Mouse (Mus musculus) spleen, adult 2 months (tissue): ENCODE measurements at regions not wholly inside any gene's neighbourhood (a gene's known extent, or its start where the extent isn't known, plus 50 kb on each side); places are given as distances from the start of the nearest gene placed in this dataset.

Source experiments
- DNase-seq, 2 experiments: peaks; one replicate each; pipeline versions ENCODE4 v3.0.0 to v3.0.0-alpha.2; 2012 to 2021; ENCODE audit warnings: low spot score in 2 of 2, low read depth in 1 of 2
- H3K27ac ChIP-seq: fragments of 200-500 bp; 2 replicates; pipeline ENCODE4 v1.5.1; 2012; ENCODE audit warnings: low read length, inconsistent platforms; ENCODE audit not compliant: insufficient read depth
- H3K27me3 ChIP-seq: fragments of 200-500 bp; 2 replicates; pipeline ENCODE4 v1.6.1; 2012; ENCODE audit warnings: mild to moderate bottlenecking, moderate library complexity, low read length, inconsistent platforms; ENCODE audit not compliant: control insufficient read depth, insufficient read depth
- H3K36me3 ChIP-seq: fragments of 200-500 bp; 2 replicates; pipeline ENCODE4 v1.6.1; 2012; ENCODE audit warnings: mild to moderate bottlenecking, low read length, inconsistent platforms; ENCODE audit not compliant: control insufficient read depth, insufficient read depth
- H3K4me1 ChIP-seq: fragments of 200-500 bp; 2 replicates; pipeline ENCODE4 v1.6.1; 2011; ENCODE audit warnings: inconsistent platforms; ENCODE audit not compliant: control insufficient read depth, insufficient read depth, insufficient read length
- H3K4me3 ChIP-seq: fragments of 200-500 bp; 2 replicates; pipeline ENCODE4 v1.5.1; 2011; ENCODE audit warnings: mild to moderate bottlenecking, inconsistent platforms; ENCODE audit not compliant: insufficient read depth, insufficient read length; ENCODE audit errors: extremely low read depth
- CTCF ChIP-seq: fragments of 200-500 bp; IDR thresholded peaks from 2 replicates; pipeline ENCODE4 v1.5.1; 2011; ENCODE audit warnings: mild to moderate bottlenecking, inconsistent platforms; ENCODE audit not compliant: insufficient read depth, insufficient read length, insufficient replicate concordance; ENCODE audit errors: extremely low read depth
- POLR2A ChIP-seq: fragments of 200-500 bp; IDR thresholded peaks from 2 replicates; pipeline ENCODE4 v1.6.1; 2011; ENCODE audit warnings: low read depth, low read length, inconsistent platforms
- WGBS: fragments of 180-500 bp; shearing (Covaris S2); methylation state at CpG from one replicate; pipeline ENCODE4 v1.1.7; 2018; 5-methylcytosine and 5-hydroxymethylcytosine counted together

DNA sequence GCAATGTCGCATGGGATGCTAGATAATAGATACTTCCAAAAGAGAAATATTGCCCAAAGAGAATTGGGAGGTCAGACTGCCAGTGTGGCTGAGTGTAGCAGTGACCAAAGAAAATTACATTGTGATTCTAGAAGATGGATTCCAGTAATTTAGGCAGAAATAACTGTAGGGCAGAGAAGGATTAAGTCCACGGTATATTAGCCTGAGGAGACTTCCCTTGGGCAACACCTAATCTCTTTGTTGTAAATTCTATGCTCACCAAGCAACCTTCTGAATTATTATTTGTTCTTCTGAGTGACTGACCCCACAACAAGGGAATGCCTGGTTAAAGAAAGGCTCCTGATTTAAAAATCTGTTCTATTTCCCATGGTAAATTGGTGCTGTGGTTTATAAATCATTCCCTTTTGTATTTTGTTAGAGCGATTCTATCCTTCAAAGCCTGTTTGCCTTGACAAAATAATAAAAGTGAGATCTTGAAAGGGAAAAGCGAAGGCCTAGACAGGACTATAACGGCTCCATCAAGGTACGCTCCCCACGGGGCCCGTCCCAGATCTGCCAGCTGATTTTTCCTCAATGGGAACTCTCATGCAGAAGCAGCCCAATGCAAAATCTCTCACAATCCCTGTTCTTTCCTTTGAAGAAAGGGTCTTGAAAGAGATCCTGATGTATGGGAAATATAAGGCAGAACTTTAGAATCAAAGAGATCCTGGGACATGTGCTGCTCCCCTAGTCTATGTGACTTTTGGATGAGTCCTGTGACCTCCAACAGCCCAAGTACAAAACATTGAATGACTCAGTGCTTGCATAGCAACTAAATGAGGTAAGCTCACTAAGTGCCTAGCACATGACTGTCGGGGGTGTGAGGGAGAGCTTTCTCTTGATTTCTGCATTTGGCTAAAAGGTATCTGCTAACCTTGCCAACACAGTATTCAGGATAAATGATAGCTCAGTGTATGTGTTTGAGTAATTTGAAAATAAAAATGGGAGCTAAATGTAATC lies 90.6 kb upstream of the Map3k7 start:
- Histone ChIP-seq H3K27me3 (no peaks in the 10 kb centered on the region), H3K36me3 (no peaks in the 10 kb centered on the region), H3K4me3 (no peak overlapping the region; the same call in 1 of the 2 replicates), H3K27ac (no peak overlapping the region), H3K4me1 (no peaks in the 10 kb centered on the region)
- no peak for TF ChIP-seq CTCF
- TF ChIP-seq POLR2A = no peak
- 89% methylated on average over 9 of the region's 9 CpGs for WGBS
- DNase-seq = no peak

DNA sequence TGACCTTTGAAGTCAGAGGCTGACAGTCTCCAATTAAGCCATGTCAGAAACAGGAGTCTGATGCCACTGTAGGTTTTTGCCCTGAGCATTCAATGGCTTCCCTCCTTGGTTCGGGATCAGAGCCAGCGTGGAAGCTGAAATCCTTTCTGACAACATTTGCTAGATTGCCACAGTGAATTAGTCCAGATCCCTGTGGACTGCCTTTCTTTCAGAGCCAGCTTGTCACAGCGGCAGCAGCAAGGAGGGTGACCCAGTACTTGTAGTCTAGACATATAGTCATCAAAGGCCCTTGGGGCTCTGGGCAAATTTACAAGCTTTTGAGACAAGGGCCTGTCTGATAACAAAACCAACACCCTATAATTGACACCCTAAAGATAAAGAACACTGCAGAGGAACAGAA lies 86.5 kb upstream of the Map3k7 start:
- Histone ChIP-seq H3K4me1 (no peaks in the 10 kb centered on the region), H3K27ac (no peak overlapping the region), H3K27me3 (no peaks in the 10 kb centered on the region), H3K4me3 (no peak overlapping the region), H3K36me3 (no peaks in the 10 kb centered on the region)
- no peak for DNase-seq
- 86% methylated on average over 3 of the region's 3 CpGs for WGBS
- TF ChIP-seq CTCF (no peak), POLR2A (no peak)

DNA sequence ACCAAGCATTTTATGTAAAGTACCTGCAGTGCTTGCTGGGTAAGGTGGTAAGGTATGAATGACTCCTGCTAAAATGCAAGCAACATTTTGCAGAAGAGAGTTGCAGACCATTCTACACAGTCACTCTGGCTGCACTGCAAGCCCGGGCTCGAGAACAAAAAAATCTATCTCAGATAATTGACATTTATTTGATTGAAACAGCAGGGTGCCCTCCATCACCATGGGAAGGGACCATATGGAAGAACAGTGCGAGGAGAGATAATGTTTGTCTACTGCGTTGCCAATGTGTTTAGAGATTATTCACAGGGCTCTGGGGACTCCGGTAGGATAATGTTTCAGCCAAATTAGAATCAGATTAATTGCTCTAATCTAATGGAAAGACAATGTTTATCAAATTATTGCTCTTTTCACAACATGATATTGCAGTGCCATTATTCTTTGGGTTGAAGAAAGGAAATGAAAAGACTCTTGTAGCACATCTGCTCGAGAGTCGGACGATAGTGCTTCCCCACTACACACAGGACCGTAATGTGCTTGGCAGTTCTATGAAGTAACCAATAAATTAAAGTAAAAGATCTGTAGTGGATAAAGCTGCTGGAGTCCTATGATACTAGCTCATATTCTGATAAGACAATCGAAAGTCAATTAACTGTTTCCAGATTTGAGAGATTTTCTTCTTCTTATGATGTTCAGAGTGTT lies 85.3 kb upstream of the Map3k7 start:
- no peaks in the 10 kb centered on the region for H3K36me3 ChIP-seq
- no peaks in the 10 kb centered on the region for H3K27me3 ChIP-seq
- TF ChIP-seq POLR2A (no peak), CTCF (no peak)
- WGBS = 81% methylated on average over 10 of the region's 10 CpGs
- no peak overlapping the region for H3K27ac ChIP-seq
- H3K4me1 ChIP-seq = no peaks in the 10 kb centered on the region
- no peak overlapping the region for H3K4me3 ChIP-seq
- no peak for DNase-seq

DNA sequence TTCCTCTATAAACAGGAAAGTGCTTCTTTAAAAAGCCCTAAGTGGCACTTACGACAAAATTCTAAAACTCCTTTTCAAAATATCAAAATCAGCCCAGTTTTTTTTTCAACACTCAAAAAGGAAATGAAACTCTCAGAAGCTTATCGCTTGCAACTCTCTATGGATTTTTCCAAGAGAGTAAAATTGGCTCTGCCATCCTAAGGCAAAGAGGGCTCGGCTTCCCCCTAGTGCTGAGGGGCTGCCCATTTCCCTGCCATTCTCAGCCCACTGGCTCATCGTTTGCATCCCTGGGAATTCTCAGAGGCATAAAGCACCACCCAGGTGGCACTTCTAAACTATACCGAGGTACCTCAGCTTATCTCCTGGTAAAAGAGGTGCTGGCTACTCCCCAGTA lies 84.7 kb upstream of the Map3k7 start:
- 54% methylated on average over 5 of the region's 5 CpGs for WGBS

DNA sequence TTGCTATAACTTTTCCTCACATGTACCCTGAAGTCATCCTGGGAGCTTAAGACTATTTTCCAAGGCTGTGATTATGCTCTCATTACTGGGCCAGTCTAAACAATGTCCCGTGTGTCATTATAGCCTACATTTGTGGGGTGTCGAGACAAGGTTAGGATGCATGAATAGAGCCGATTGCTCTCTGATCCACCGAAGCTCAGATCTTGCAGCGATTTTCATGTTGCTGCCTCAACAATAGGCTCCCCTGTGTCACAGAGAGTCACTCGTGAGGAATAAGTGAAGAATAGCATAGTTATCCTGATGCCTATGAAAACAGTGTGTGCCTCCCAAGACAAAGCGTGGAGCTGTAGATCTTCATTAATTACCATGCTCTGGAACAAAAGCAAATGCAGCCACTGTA lies 83.7 kb upstream of the Map3k7 start:
- H3K27ac ChIP-seq = no peak overlapping the region
- no peaks in the 10 kb centered on the region for H3K4me1 ChIP-seq
- H3K27me3 ChIP-seq = no peaks in the 10 kb centered on the region
- TF ChIP-seq POLR2A = no peak
- no peak for TF ChIP-seq CTCF
- DNase-seq = no peak
- 86% methylated on average over 7 of the region's 7 CpGs for WGBS
- H3K4me3 ChIP-seq = no peak overlapping the region
- H3K36me3 ChIP-seq = no peaks in the 10 kb centered on the region

More for the DNA sequence above, 84.7 kb upstream of the Map3k7 start:
- no peaks in the 10 kb centered on the region for H3K4me1 ChIP-seq
- H3K4me3 ChIP-seq = no peak overlapping the region
- H3K27ac ChIP-seq = no peak overlapping the region
- no peak for TF ChIP-seq CTCF
- DNase-seq = no peak
- no peaks in the 10 kb centered on the region for H3K27me3 ChIP-seq
- no peaks in the 10 kb centered on the region for H3K36me3 ChIP-seq

DNA sequence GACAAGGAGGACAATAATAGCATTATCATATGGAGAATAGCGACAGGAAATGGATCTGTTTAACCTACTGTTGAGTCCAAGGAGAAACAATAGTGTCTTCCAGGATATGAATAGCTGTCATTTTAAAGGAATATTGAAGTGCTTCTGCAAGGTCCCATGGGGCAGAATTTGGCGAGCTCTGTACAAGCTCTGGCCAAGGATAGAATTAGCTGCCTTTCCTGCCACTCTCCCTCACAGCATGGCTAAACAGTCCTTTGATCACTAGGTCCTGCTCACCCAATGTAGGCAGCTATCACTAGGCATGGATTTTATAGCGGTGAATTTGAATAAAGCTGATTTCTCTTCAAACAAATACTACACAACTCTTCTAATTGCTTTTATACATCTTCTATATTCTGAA lies 74.2 kb upstream of the Map3k7 start:
- no peaks in the 10 kb centered on the region for H3K4me1 ChIP-seq
- TF ChIP-seq POLR2A = no peak
- TF ChIP-seq CTCF = no peak
- H3K27me3 ChIP-seq = no peaks in the 10 kb centered on the region
- H3K4me3 ChIP-seq = no peak overlapping the region
- no peak overlapping the region for H3K27ac ChIP-seq
- no peak for DNase-seq
- WGBS = 85% methylated on average over 3 of the region's 3 CpGs
- no peaks in the 10 kb centered on the region for H3K36me3 ChIP-seq
